Mouse (Mus musculus): Measurements from ENCODE around the gene Shisa8.

Gene Shisa8

DNA sequence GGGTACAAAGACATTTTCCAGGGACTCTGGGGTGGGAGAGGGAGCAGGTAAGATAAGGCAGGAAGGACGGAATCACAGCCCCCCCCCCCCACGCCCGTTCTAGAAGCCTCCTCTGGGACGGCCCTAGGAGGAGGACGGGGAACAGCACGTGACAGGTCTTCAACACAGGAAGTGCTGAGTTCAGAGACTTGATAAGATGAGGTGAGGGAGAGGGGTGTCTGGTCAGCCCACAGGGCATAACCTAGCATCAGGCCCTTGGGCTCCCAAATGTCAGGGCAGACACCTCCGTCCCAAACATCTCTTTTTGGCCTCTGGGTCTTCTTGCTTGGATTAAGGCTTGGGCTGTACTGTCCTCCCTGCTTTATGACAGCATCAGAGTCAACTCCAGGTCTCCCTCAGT, 10.6 kb upstream of the Shisa8 start:
- DNase-seq (ENCODE audit: low read depth, low spot score), result no peak

DNA sequence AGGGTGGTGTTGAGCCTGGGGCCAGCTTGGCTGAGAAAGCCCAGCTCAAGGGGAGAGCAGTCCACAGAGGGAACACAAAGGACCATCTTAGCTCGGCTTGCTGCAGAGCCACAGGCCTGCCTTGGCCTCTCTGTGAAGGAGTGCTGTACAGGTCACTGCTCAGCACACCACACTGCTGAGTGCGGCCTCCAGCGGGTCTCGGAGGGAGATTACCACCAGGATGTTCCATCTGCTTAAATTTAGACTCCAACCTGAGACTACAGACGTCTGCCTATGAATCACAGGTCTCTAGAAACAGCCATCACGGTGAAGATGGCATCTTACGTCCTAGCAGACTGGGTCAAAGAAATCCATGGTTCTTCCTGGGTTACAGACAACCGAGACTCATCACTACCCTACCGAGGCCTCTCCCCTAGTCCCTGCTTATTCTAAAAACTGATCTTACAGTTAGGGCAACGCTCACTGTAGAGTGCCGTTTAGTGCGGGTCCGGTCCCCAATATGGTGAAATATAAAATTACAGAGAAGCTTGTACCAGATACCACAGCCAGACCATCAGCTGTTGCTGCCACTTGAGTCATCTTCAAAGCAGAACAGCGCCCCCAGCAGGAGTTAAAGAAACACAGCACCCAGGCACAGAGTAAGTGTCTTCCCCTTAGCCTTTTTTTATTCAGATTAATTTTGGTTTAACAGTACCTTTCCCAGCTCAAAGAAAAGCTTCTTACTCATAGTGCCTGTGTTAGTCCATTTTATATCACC, 8.7 kb upstream of the Shisa8 start:
- DNase-seq (ENCODE audit: low read depth, low spot score), result no peak

DNA sequence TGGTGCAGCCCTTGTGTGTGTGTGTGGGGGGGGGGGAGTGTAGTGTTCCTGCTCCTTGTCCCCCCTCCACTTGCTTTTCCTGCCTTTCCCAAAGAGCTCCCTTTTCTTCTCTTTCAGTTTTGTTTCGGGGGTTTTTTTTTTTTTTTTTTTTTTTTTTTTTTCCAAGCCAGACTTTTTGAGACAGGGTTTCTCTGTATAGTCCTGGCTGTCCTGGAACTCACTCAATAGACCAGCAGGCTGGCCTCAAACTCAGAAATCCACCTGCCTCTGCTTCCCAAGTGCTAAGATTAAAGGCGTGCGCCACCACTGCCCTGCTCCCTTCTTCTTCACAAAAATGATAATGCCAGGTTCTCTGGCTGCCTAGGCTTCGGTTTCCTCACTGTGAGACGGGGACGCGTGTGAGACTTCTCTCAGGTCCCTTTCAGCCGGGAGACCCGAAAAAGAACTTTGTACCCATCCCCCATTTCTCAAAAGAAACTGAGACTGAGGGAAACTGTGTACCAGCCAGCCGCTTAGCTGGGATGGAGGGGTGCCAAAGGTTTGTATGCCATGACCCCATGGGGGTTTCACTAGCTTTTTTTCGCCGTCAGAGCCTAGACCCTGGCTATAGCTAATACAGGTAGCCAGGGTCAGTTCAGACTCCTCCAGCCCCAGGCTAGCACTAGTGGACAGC, 7.5 kb upstream of the Shisa8 start:
- no peak for DNase-seq (ENCODE audit: low read depth, low spot score)

DNA sequence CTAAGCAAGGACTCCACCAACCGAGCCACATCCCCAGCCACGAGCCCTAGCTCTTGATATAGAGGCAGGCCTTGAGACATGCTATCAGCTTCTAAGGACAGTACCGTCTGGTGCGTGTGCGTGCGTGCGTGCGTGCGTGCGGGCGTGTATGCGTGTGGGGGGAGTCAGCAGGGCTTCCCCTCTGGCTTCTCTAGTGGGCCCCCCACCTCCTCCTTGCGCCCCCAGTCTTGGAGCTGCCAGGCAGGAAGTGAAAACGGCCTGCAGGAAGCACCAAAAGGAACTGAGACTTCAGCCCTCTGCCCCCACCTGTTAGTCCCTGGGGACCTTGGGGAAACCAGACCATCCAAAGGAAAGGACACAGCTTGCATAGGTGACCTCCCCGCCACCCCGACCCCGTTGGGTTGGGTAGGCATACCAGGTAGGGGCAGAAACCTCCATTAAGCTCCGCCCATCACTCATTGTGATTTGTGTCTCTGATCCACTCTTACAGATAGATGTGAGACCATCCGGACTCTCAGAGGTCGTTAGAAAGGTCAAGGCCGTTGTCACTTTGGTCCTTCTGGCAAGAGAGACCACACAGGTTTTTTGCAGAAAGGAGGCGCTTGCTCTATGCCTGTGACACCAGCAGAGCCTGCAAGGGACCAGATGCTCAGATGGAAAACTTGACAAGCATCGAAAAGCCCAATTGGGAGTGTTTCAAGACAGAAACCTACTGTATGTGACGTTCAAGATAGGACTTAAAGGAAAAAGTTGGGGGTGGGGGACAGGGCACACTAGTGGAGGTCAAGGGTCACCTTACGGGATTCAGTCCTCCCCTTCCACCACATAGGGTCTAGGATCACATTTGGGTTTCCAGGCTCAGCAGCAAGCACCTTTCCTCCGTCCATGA, 6.4 kb upstream of the Shisa8 start:
- no peak for DNase-seq (ENCODE audit: low read depth, low spot score)

DNA sequence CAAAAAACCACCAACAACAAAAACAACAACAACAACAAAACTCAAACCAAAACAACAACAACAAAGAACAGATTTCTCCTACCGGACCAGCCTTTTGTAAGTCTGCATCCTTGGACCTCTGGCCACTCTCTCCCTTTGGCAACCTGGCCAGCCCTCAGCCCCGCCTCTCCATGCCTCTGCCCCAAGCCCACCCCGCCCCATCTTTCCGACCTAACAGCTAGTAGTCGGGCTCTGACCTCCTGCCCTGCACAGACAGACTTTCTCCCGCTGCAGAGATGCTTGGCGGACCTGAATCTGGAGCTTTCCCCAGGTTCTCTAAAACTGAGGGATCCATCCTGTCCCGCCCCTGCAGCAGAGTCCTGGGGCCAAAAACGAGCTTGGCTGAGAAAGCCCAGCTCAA, 5.4 kb upstream of the Shisa8 start:
- no peak for DNase-seq (ENCODE audit: low read depth, low spot score)

DNA sequence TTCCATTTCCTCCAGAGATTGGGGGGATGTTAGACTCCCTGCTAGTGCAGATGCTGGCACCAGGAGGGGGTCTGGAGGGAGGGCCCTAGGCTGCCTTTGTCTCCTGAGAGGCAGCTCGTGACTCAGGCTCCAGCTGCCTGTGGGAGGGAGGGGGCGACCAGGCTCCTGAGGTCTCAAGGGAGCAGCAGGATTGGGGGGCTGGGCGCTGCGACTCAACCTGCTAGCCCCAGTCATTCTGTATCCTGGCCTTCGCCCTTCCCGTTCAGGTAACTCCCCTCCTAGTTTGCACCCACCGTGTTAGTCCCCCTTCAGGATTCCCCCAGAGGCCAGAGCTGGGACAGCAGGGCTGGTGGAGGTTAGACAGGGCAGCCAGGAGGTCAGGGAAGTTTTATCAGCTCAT, 4.4 kb upstream of the Shisa8 start:
- DNase-seq (ENCODE audit: low read depth, low spot score), result no peak

DNA sequence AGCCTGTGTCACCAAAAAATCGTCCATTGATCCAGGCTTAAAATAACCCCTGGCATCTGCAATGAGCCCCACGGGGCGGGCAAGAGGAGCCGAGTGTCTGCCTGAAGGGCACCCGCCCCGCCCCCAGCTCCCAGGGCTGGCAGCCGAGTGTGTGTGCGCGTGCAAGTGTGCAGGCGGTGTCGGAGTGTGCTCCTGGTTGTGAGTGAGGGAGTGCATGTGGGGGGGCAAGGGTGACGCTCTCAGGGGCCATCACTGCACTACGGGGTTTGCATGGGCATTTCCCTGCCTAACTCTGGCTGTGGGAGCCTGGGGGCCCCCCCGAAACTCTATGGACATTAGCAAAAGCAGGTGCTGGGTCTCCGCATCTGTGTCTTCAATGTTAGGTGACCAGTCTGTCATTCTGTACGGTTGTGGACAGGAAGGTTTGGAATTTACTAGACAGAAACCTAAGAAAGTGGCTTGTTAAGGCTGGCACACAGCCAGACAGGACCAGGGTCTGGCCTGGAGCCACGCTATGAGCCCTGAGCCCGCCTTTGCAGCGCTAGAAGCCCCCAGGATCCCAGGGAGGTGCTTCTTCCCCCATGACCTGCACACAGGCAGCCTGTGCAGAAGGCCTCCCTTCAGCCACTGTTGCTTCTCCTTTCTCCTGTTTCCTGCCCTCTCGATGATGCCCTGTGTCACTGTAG, 3.7 kb upstream of the Shisa8 start:
- DNase-seq (ENCODE audit: low read depth, low spot score), result no peak

DNA sequence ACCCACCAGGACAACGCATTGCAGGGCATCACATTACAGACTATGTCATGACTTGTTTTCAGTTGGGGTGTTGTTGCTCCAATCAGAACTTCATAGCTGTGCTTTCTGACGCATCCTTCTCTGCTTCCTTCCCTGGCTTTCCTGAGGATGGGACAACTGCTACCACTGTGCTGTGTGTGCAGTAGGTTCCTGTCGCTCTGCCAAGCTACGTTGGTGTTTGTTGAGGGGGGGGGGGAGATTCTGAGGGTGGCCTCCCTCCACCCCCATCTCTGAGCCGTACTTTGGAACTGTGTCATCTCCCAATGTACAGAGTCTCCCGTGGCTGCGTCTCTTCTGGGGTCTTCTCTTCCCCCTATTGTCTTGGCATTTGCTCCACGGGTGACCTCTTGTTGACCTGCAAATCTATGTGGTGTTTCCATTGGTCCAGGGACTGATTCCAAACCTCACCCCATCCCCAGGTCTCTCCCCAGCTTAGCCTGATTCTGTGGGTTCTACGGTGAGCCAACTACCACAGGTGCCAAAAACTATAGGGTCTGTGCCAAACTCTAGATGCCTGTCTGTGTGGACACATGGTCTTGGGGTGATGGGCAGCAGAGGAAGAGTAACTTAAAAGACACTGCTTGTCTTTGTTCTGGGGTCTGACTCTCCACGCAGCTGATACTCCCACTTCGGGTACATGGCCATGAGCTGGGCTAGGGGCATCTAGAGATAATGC, 2.9 kb upstream of the Shisa8 start:
- no peak for DNase-seq (ENCODE audit: low read depth, low spot score)

DNA sequence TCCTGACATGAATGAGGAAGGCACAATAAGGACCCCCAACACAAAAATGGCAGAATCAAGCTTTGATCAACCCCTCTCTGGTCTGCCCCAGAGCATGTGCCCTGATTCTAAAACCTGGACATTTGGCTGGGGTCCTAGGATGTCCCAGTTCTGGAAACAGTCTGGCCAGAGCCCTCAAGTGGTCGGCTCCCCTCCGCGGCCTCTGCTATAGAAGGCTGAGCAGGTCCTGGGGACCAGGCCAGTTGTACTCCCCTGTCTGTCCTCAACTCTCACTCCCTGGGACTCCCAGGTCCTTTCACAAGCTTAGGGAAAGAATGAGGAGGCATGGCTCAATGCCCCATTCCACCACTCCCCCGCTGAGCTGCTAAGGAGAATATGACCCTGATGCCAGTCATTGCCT, 607 bp upstream of the Shisa8 start:
- DNase-seq (ENCODE audit: low read depth, low spot score), result no peak

DNA sequence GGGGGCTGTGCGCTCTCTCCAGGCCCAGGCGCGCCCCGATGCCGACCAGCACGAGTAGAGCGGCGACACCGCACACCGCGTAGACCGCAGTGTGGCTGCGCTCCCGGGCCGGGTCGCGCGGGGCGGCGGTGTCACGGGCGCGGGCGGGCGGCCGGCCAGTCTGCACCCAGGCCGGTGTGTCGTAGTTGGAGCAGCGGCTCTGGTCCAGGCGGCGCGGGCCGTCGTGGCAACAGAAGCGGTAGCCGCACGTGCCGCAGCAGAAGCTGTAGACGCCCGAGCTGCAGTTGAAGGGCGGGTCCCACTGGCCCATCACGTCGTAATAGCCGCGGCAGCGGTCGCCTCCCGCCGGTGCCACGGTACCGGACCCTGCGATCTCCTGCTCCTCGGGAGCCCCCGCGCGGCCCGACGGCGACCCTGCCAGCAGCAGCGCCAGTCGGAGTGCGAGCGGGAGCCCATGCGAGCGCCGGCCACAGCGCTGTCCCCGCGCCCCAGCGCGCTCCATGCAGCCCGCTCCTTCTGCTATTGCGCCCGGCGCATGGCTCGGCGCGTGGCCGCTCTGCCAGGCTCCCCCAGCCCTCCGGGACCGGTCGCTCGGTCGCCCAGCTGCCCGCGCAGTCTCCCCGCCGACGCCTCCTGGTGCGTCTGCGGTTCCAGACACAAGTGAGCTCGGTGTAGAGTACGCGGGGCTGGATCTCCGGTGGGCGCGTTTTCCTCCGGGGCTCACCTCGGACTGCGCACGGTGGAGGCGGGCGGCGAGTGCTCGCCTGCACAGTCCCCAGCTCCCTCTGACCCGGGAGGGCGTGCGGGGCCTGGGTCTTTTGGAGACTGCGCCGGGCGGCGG, 484 bp downstream of the Shisa8 start:
- no peak for DNase-seq (ENCODE audit: low read depth, low spot score)

DNA sequence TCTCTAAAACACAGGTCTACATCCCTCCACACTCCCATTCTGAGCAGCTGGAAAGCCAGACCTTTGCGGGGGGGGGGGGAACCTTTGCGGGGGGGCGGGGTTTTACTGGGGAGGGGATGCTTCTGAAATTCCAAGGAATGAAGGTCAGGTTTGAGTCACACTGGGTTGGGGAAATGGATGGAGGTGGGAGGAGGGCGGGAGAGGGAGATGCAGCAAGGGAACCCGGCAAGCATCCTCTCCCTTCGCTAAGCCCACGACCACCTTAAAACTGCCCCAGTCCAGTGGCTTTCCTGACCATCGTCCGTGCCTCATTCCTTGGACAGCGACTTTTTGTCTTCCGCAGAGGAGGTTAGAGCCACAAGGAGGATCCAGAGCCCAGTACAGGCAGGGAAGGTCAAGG, 1.3 kb downstream of the Shisa8 start:
- no peak for DNase-seq (ENCODE audit: low read depth, low spot score)

DNA sequence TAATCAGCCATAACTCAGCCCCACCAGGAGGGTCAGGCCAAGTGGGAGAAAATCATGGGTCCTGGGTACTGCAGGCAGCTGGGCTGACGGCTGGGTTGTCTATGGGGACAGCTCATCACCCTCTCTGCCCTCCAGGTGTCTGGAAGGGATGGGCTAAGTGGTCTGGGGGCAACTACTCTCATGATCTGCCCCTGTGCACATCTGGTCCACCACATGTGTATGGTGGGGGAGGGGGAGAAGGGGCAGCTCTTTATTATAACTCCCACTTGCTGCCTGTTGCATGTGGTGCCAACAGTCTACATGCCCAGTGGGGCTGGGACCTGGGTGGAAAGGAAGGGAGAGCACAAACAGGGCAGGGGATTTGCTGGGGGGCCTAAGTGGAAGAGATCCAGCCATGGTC, 1.8 kb downstream of the Shisa8 start:
- no peak for DNase-seq (ENCODE audit: low read depth, low spot score)

DNA sequence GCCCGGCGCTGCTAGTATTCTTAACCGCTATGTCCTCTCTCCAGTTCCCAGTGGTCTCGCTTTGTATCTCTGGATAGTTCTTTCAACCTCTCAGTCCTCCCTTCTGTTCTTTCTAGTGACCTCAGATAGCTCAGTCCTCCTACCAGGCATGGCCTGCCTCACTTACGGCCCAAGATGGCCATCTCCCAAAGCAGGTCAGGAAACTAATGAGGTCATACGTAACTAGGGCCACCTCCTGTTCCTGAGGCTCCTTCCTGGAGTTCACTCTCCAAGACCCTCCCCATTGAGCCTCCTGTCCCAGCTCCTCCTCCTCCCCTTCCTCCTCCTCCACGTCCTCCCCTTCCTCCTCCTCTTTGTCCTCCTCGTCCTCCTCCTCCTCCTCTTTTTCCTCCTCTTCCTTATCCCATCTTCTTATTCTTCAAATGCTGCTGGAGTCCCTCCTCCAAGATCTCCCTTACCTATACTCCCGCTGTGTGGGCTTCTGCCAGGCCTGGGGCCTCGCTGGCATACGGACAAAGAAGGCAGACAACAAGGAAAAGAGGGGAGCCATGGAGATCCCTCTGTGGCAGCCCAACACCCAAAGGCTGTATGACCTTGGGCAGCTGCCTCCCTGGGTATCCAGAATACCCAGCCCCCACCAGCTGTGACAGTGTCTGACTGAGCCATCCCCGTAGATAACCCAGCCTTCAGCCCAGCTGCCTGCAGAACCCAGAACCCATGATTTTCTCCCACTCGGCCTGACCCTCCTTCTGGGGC, 3.1 kb downstream of the Shisa8 start:
- DNase-seq (ENCODE audit: low read depth, low spot score), result no peak

DNA sequence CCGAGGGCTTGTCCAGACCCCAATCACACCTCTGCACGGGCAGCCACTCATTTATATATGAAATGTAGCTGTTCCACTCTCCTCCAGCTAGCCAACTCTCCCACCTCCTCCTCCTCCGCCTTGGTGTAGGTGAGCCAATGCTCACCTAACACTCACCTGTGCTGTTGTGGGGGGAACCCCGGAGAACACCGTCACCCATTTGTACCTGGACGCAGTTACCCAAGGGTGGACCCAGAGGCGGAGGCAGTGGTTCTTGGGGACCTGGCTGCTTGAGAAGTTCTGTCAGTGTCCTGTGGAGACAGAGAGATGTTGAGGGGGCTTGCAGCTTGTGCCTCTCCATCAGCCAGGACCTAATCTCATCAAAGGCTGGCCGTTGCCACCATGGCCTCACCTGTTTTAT, 4.3 kb downstream of the Shisa8 start:
- DNase-seq (ENCODE audit: low read depth, low spot score), result no peak

DNA sequence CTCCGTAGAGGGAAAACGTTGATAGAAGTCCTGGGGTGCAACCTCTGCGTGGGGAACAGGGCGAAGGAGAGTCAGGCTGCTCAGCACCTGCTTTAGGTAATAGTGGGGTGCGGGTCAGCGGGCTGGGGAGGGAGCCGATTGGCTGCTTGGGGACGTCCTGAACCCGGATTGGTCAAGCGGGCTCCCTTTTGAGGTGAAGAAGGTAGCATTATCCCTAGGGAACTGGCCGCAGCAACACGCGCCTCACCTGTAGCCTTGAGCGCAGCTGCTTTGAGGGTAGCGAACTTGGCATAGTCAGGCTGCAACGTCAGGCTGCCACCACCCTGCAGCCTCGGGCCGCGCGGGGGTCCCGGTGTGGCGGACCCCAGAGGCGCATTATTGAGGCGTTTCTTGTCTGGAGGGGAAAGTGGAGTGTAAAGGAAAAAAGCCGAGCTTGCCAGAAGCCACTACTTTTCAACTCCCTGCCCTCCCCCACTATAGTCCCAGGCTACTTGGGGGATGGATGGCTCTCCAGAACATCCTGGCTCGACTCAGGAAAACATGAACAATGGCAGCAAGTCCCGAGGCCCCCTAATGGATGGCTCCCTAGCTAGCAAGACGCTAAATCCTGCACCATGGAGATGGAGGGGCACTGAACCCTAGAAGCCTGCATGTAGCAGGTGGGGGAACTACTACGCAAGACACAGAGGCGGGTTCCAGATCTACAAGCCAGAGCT, 5.0 kb downstream of the Shisa8 start:
- DNase-seq (ENCODE audit: low read depth, low spot score), result no peak

DNA sequence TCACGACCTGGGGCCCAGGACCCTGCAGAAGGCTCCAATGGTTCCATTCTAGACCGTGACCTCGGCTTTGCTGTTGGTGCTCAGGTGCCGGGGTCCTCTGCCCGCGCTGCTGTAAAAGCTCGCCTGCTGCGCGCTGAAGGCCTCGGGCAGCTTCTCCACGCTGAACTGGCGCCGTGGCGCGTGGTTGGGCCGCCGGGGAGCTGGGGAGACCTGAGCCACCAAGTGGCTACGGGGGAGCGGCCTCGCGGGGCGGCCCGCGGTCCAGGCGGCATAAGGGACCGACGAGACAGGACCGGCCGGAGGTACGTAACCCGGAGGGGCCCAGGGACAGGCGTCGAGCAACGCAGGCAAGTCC, 5.5 kb downstream of the Shisa8 start:
- no peak for DNase-seq (ENCODE audit: low read depth, low spot score)

DNA sequence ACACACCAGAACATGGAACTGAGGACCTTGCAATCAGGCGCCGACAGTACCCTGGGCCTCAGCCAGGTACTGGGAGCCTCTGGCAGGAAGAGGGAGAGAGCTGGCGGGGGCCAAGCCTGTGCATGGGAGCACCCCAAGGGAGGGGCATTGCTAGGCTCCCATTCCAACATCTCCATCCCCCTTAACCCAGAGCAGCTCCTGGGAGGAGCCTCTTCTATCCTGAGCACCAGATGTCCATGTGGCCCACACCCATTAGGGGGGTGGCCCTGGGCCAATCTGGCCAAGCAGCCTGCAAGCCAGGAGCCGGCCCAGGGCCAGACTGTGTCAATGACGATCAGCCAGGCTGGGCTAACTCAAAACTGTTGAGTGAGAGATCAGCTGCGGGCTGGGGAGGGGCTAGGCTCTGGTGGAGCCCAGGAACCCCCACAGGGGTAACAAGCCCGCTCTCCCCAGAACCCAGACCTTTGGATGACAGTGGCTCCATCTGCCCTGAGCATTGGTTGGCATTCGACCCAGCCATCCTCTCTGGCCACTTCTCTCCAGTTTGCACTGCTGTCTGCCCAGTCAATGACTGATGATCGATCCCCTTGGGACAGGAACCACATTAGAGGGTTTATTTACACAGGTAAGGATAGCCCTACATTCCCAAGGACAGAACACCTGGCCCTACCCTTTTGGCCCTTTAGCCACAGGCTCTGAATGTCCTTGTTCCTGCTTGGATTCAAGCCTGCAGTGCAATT, 6.1 kb downstream of the Shisa8 start:
- DNase-seq (ENCODE audit: low read depth, low spot score), result no peak

DNA sequence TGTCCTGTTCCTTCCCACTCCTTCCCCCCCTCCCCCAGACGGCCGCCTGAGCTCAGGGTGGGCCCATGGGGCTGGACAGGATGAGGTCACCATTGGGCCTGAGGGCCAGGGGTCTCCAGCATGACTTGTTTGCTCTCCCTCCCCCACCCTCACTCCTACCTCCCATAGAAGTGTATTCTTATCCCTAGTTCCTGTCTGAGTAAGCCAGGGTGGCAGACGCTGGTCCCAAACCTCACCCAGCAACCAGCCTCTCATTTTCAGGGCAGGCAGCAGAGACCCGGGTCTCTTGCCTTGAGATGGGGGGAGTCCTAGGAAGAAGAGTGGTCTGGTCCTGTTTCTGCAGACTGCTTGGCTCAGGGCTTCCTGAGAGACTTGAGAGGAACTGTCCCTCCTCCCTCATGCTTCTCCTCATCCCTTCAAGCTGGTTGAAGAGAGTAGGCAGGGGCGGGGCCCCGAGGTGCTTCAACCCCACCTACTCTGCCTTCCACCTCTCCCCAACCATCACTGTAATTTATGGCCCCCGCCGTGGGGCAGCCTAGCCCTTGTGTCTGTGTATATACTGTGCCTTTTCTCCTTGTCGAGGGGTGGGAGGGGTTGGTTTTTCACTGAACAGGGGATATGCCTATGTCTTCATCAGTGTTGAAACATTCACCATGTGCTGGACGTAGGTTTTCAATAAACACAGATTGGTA, 7.8 kb downstream of the Shisa8 start:
- DNase-seq (ENCODE audit: low read depth, low spot score), result no peak
